Mouse (Mus musculus) liver, embryonic 13.5 days (tissue): Measurements from ENCODE around the gene Pbx1. TPM values are rescaled to one million over a fixed set of nuclear protein-coding genes. Genes with fewer than 3 reads are reported as not detected.

Experiments
- ATAC-seq: fragments of 200-750 bp; cut with Nextera tagmentation; 2 replicates; pipeline ENCODE4 v1.8.0; 2017; ENCODE audit warnings: low read depth, mild to moderate bottlenecking, moderate number of reproducible peaks, moderate library complexity
- DNase-seq: peaks from one replicate; pipeline ENCODE4 v3.0.0; 2022
- H3K27ac ChIP-seq: fragments of 300-500 bp; sonication (generic); 2 replicates; pipeline ENCODE4 v1.5.1; 2015; ENCODE audit warnings: moderate library complexity, mild to moderate bottlenecking, inconsistent platforms
- H3K27me3 ChIP-seq: fragments of 300-500 bp; sonication (generic); 2 replicates; pipeline ENCODE4 v1.6.1; 2015; ENCODE audit warnings: mild to moderate bottlenecking, inconsistent platforms
- H3K36me3 ChIP-seq: fragments of 300-500 bp; sonication (generic); 2 replicates; pipeline ENCODE4 v1.6.1; 2015; ENCODE audit warnings: mild to moderate bottlenecking, inconsistent platforms
- H3K4me1 ChIP-seq: fragments of 300-500 bp; sonication (generic); replicated peaks from 2 replicates; pipeline ENCODE4 v1.6.1; 2015; ENCODE audit warnings: inconsistent platforms
- H3K4me2 ChIP-seq: fragments of 300-500 bp; sonication (generic); 2 replicates; pipeline ENCODE4 v1.6.1; 2015; ENCODE audit warnings: inconsistent platforms, mild to moderate bottlenecking, moderate library complexity
- H3K4me3 ChIP-seq: fragments of 300-500 bp; sonication (generic); replicated peaks from 2 replicates; pipeline ENCODE4 v1.5.1; 2015; ENCODE audit warnings: mild to moderate bottlenecking, inconsistent platforms
- H3K9ac ChIP-seq: fragments of 300-500 bp; sonication (generic); 2 replicates; pipeline ENCODE4 v1.6.1; 2015; ENCODE audit warnings: mild to moderate bottlenecking, inconsistent platforms
- H3K9me3 ChIP-seq: fragments of 300-500 bp; sonication (generic); replicated peaks from 2 replicates; pipeline ENCODE4 v1.6.1; 2016; ENCODE audit warnings: inconsistent platforms
- WGBS: fragments of 180-500 bp; shearing (Covaris S2); methylation state at CpG from one replicate; pipeline ENCODE4 v1.1.7; 2015; ENCODE audit not compliant: insufficient replicate concordance; 5-methylcytosine and 5-hydroxymethylcytosine counted together
- polyA plus RNA-seq: library from polyadenylated mRNA; unstranded; fragments of >200 nt; fragmentation: Nextera tagmentation; extraction: Ambion mirVana; gene quantifications from 2 replicates; pipeline ENCODE4 v1.2.1, GENCODE M21; 2015

The Pbx1 gene
- polyA plus RNA-seq, 1 experiment from 2014 or later, result 3.2 TPM

DNA sequence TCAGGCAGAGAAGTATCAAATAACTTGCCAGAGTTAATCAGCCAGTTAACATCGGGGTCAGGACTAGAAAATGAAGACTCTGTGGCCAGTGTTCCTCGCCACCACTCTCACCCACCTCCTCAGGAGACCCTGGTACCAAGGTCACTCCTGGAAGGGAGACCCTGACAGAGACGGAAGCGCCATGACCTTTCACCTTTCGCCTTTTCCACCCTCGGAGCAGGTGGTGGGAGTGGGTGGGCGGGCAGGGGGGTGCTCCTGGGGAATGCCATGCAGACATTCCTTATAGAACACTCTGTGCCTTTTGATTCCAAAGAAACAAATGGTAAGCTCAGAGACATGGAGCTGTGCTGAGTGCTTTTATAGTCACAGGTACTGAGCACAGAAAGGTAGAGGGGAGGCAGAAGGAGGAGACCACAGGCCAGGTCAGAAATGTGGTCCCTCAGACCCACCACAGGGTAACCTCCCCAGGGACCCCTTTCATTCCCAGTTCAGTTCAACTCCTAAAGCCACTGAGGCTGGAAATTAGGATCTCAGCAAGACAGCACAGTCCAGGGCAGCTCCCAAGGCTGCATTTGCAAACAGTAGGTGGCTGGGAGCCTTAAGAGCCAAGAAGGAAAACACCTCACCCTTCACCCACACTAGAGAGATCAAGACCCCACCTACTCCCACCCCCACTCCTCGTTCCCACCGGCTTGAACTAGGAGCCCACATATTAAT lies 49.8 kb downstream of the Pbx1 start:
- H3K9ac ChIP-seq, result no peak overlapping the region
- DNase-seq (no peak), ATAC-seq (no peak)
- H3K9me3 ChIP-seq, result no peaks in the 10 kb centered on the region
- no peaks in the 10 kb centered on the region for H3K36me3 ChIP-seq
- H3K27ac ChIP-seq, result no peak overlapping the region
- whole genome bisulfite sequencing, result 55% methylated on average over 9 of the region's 9 CpGs
- H3K27me3 ChIP-seq, result no peaks in the 10 kb centered on the region
- H3K4me1 ChIP-seq, result peaks cover 15% of the 10 kb centered on the region
- no peak overlapping the region for H3K4me2 ChIP-seq
- no peak overlapping the region for H3K4me3 ChIP-seq

DNA sequence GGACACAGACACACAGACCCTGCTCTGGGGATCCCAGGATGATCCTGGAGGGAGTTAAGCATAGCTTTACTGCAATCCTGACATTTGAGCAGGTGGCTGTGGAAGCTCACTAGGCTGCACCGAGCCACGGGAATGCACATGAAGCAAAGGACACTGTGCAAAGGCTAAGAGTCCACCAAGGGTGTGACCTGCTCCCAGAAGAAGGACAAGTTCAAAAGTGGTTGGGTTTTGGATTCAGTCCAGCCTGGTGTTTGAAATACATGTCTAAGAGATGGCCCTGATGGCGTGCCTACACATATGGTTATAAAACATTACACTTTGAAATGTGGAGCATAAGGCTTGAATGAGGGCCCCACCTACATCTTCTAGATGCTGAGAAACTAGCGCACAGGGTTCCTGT lies 50.6 kb downstream of the Pbx1 start:
- no peak for ATAC-seq
- WGBS, result 63% methylated on average over 4 of the region's 4 CpGs
- H3K4me3 ChIP-seq, result no peak overlapping the region
- no peak overlapping the region for H3K4me2 ChIP-seq
- H3K9ac ChIP-seq, result no peak overlapping the region
- H3K27ac ChIP-seq, result no peak overlapping the region
- no peak for DNase-seq
- no peaks in the 10 kb centered on the region for H3K36me3 ChIP-seq
- H3K9me3 ChIP-seq, result no peaks in the 10 kb centered on the region
- H3K4me1 ChIP-seq, result peaks cover 15% of the 10 kb centered on the region
- H3K27me3 ChIP-seq, result no peaks in the 10 kb centered on the region

DNA sequence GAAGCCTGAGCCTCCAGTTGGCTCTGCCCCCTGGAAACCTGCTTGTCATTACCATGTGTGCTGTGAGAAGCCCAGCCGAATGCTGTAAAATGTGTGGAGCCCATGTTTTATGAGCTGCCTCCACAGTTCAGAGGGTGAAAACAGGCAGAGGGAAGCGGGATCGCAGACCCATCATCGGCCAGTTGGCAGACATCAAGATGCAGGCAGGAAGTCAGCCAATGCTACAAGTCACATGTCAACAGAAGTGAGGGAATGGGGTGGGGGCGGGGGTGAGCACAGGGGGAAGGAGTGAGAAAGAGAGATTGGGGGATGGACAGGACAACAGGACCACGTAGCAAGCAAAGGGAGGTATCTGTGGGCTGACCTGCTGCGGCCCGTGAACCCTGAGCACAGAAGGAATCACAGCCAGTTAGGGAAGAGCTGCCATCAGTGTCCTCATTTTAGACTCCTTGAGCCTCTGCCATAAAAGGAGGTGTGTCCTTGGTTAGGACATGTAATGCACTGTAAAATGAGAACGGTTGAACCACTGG lies 51.8 kb downstream of the Pbx1 start:
- H3K4me3 ChIP-seq, result no peak overlapping the region
- no peak for DNase-seq
- no peak overlapping the region for H3K9ac ChIP-seq
- 60% methylated on average over 9 of the region's 9 CpGs for WGBS
- no peak for ATAC-seq
- H3K27me3 ChIP-seq, result no peaks in the 10 kb centered on the region
- H3K4me2 ChIP-seq, result no peak overlapping the region
- H3K9me3 ChIP-seq, result no peaks in the 10 kb centered on the region
- no peak overlapping the region for H3K27ac ChIP-seq
- no peaks in the 10 kb centered on the region for H3K36me3 ChIP-seq
- H3K4me1 ChIP-seq, result peaks cover 15% of the 10 kb centered on the region

DNA sequence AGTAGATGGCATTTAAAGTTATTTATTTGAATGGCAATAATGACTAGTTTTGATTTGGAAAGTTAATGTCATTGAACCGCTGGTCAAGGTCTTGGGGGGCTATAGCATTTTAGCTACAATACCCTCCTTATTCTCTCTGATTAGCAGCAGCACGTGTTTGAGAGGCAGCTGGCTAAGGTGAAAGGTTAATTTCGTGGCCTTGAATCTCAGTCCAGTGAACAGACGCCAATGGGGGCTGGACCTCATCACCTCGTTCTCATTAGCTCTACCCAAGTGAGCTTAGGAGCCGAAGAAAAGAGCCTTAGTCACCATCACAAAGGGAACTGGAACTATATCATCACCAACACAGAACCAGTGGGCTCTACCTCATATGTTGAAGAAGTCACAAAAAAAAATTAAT lies 54.4 kb downstream of the Pbx1 start:
- Histone ChIP-seq H3K27me3 (no peaks in the 10 kb centered on the region), H3K36me3 (no peaks in the 10 kb centered on the region), H3K4me1 (peaks cover 5% of the 10 kb centered on the region), H3K4me2 (no peak overlapping the region), H3K27ac (no peak overlapping the region), H3K4me3 (no peak overlapping the region), H3K9me3 (no peaks in the 10 kb centered on the region), H3K9ac (no peak overlapping the region)
- ATAC-seq, result no peak
- no peak for DNase-seq
- 54% methylated on average over 6 of the region's 6 CpGs for WGBS

DNA sequence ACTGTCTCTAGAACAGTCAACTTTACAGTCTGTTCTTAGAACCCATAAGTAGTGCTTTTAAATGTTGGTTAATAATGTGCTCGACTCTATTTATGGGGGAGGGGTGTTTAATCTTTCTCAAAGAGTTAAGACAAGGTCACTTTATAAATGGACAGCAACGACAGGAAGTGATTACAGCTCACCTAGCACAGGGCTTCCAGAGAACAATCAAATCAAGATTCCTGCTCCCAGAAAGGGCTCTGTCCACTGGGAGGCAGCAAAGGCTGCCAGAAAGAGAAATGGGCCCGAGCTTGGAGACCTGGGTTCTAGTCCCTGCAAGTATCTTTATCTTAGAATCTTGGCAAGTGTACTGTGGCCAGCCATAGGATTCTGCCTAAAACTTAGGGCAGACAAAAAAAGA lies 55.7 kb downstream of the Pbx1 start:
- Histone ChIP-seq H3K27ac (no peak overlapping the region), H3K4me2 (no peak overlapping the region), H3K4me1 (no peaks in the 10 kb centered on the region; the same call in 1 of the 2 replicates), H3K9ac (no peak overlapping the region), H3K27me3 (no peaks in the 10 kb centered on the region), H3K36me3 (no peaks in the 10 kb centered on the region), H3K9me3 (no peaks in the 10 kb centered on the region), H3K4me3 (no peak overlapping the region)
- ATAC-seq (no peak), DNase-seq (no peak)
- WGBS, result 43% methylated on average over 3 of the region's 3 CpGs

DNA sequence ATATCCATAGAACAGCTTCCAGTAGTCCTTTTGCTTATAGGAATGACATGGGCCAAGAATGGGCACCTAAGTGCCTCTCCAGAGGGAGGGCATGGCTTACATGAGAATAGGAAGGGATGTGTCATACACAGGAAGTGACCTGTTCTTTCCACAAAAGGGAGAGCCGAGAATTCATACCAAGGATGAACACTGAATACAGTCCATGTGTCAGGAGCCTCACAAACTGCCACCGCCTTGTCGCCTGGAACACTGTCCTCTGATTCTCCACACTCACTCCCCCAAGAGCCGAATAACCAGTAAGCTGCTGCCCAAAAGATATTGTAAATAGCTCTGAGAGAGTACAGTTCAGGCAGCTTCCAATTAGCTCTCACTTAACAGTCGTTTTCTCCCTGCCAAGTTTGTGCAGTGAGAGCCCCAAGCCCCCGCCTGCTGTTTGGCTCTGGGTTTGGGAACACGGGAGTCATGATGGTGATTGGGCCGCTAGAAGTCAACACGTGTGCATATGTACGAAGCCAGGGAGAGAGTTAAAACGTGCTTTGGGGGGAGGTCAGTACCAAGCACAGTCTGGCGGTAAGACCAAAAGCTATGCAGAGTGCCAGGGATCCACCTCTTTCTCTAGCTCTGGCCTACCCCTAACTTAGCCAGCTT lies 57.0 kb downstream of the Pbx1 start:
- Histone ChIP-seq H3K9me3 (no peaks in the 10 kb centered on the region), H3K27me3 (no peaks in the 10 kb centered on the region), H3K4me3 (no peak overlapping the region), H3K4me1 (no peaks in the 10 kb centered on the region), H3K27ac (no peak overlapping the region), H3K9ac (no peak overlapping the region), H3K36me3 (no peaks in the 10 kb centered on the region), H3K4me2 (no peak overlapping the region)
- DNase-seq (no peak), ATAC-seq (no peak)
- 67% methylated on average over 12 of the region's 12 CpGs for WGBS

DNA sequence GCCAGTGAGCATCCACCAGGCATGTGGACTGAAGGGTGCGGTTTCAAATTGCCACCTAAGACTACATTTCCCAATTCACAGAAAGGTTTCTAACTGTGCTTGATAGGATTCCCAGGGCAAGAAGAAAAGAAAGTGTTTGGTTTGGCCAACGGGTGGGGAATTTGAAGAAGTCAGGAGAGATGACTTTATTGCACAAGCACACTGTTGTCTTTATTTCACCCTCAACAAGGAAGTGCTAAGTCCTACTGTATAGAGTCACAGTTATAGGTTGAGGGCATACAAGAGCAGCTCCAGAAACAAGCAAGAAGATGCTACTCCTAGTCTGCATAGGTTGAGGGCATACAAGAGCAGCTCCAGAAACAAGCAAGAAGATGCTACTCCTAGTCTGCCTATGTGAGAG lies 60.0 kb downstream of the Pbx1 start:
- H3K9ac ChIP-seq, result no peak overlapping the region
- no peaks in the 10 kb centered on the region for H3K9me3 ChIP-seq
- no peak for ATAC-seq
- no peaks in the 10 kb centered on the region for H3K36me3 ChIP-seq
- H3K27me3 ChIP-seq, result no peaks in the 10 kb centered on the region
- no peak overlapping the region for H3K4me3 ChIP-seq
- H3K4me2 ChIP-seq, result no peak overlapping the region
- no peak for DNase-seq
- no peaks in the 10 kb centered on the region for H3K4me1 ChIP-seq
- no peak overlapping the region for H3K27ac ChIP-seq
- 56% methylated on average over 2 of the region's 2 CpGs for WGBS

DNA sequence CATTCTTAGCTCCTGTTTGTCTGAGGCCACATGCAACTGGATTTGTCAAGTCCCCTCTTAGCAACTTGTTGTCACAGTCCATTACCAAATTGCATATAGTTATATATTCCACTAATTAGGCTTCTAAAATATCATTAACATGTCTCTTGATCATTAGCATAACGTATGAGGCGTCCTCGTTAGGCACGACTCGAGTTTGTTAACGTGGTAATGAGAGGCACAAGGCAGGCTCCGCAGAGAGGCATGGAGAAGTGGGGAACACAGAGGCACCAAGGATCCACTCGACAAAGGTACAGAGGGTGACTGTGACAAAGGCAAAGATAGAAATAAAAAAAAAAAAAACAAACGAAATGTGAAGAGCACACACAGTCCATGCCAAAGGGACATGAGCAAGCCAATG lies 61.1 kb downstream of the Pbx1 start:
- whole genome bisulfite sequencing, result 77% methylated on average over 9 of the region's 9 CpGs
- no peak for ATAC-seq
- Histone ChIP-seq H3K27ac (no peak overlapping the region), H3K4me2 (no peak overlapping the region), H3K27me3 (no peaks in the 10 kb centered on the region), H3K9me3 (no peaks in the 10 kb centered on the region), H3K4me3 (no peak overlapping the region), H3K4me1 (no peaks in the 10 kb centered on the region), H3K9ac (no peak overlapping the region), H3K36me3 (no peaks in the 10 kb centered on the region)
- no peak for DNase-seq

DNA sequence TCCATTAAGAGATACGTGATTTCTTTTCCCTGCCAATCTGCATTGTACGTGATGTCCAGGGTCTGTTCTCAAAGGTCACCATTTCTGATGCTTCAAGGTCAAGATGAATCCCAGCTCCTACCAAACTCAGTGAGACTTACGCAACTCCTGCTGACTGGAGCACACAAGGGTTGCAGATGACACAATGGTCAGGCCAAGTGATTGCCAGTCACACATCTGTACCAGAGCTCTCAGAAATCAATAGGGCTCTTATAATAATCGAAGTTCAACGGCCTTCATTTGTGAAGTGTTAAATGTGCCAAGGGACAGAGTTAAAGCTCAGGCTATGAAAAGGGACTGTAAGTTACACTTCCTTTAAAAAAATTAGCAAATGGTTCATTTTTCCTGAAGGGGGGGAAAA lies 65.8 kb downstream of the Pbx1 start:
- Histone ChIP-seq H3K27me3 (no peaks in the 10 kb centered on the region), H3K27ac (no peak overlapping the region), H3K9me3 (no peaks in the 10 kb centered on the region), H3K4me2 (no peak overlapping the region), H3K4me3 (no peak overlapping the region), H3K9ac (no peak overlapping the region), H3K4me1 (peaks cover 6% of the 10 kb centered on the region; the same call in 1 of the 2 replicates), H3K36me3 (no peaks in the 10 kb centered on the region)
- ATAC-seq, result no peak
- 80% methylated on average over 5 of the region's 5 CpGs for WGBS
- DNase-seq, result no peak

DNA sequence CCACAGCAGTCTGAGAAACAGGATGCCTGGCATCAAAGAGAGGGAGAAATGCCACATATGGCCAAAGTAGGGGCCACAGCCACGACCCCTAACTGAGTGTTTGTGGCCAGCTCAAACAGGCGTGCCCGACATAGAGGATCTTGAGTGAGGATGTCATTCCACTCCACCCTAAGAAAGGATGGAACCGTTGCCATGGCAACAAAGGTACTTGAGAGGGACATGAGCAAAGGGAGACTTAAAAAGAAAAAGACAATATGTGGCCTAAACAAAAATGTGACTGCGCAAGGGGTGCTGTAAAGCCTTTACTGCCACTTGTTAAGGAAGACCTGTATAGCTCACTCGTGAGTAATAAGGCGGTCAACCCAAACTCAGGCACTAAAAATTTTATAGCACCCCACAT lies 67.7 kb downstream of the Pbx1 start:
- H3K27ac ChIP-seq, result no peak overlapping the region
- H3K4me1 ChIP-seq, result peaks cover 6% of the 10 kb centered on the region; the same call in 1 of the 2 replicates
- H3K9me3 ChIP-seq, result no peaks in the 10 kb centered on the region
- ATAC-seq (no peak), DNase-seq (no peak)
- no peak overlapping the region for H3K4me2 ChIP-seq
- H3K9ac ChIP-seq, result no peak overlapping the region
- 77% methylated on average over 7 of the region's 7 CpGs for WGBS
- H3K4me3 ChIP-seq, result no peak overlapping the region
- H3K27me3 ChIP-seq, result no peaks in the 10 kb centered on the region
- no peaks in the 10 kb centered on the region for H3K36me3 ChIP-seq

DNA sequence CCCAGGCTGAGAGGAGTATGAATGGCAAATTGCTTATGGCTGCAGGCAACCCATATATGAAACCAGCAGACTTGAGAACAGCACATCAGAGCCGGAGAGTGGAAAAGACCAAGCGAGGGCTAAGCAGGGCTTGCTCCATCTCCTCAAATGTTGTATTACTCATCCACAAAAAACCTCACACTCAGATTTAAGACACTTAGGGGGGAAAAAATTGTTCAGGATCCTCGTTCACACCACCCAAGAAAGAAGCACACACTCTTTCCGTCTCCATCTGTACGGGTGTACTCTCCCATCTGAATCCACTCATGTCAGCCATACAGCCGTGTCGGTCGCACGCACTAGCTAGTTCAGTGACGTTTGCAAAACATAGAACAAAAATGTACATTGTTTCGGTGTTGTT lies 69.0 kb downstream of the Pbx1 start:
- no peak for DNase-seq
- H3K4me1 ChIP-seq, result peaks cover 6% of the 10 kb centered on the region; the same call in 1 of the 2 replicates
- H3K27me3 ChIP-seq, result no peaks in the 10 kb centered on the region
- H3K4me2 ChIP-seq, result no peak overlapping the region
- no peak overlapping the region for H3K4me3 ChIP-seq
- H3K9ac ChIP-seq, result no peak overlapping the region
- WGBS, result 81% methylated on average over 11 of the region's 11 CpGs
- no peak overlapping the region for H3K27ac ChIP-seq
- no peaks in the 10 kb centered on the region for H3K9me3 ChIP-seq
- no peak for ATAC-seq
- no peaks in the 10 kb centered on the region for H3K36me3 ChIP-seq

DNA sequence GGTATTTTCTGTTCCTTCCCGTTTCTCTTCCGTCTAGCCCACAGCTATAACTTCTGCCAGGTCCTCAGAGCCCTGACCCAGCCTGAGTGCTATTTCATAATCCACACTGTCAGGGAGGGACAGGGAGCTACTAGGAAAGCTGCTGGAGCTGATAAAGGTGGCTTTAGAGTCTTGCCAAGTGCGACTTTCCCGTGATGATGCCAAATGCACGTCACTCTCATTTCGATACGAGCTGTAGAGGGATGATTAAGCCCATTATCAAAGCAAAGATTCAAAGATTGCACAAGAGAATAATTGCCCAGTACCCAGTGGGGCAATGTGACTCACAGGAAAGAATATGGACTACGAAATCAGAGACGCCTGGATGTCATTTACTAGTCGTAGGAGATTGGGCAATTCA lies 69.6 kb downstream of the Pbx1 start:
- ATAC-seq (no peak), DNase-seq (peak; percentile 22)
- WGBS, result 36% methylated on average over 10 of the region's 10 CpGs
- H3K9me3 ChIP-seq, result no peaks in the 10 kb centered on the region
- no peaks in the 10 kb centered on the region for H3K36me3 ChIP-seq
- peaks cover 8% of the 10 kb centered on the region; the same call in 1 of the 2 replicates for H3K4me1 ChIP-seq
- no peak overlapping the region for H3K4me2 ChIP-seq
- no peaks in the 10 kb centered on the region for H3K27me3 ChIP-seq
- H3K9ac ChIP-seq, result no peak overlapping the region
- no peak overlapping the region for H3K27ac ChIP-seq
- no peak overlapping the region for H3K4me3 ChIP-seq
